Mouse (Mus musculus): ENCODE data around the gene Drosha.
"Not testable (repeated sequence)": the region's sequence is repeated elsewhere in the genome, so short reads cannot be mapped to it uniquely, and the experiment has no call there.

Gene Drosha

DNA sequence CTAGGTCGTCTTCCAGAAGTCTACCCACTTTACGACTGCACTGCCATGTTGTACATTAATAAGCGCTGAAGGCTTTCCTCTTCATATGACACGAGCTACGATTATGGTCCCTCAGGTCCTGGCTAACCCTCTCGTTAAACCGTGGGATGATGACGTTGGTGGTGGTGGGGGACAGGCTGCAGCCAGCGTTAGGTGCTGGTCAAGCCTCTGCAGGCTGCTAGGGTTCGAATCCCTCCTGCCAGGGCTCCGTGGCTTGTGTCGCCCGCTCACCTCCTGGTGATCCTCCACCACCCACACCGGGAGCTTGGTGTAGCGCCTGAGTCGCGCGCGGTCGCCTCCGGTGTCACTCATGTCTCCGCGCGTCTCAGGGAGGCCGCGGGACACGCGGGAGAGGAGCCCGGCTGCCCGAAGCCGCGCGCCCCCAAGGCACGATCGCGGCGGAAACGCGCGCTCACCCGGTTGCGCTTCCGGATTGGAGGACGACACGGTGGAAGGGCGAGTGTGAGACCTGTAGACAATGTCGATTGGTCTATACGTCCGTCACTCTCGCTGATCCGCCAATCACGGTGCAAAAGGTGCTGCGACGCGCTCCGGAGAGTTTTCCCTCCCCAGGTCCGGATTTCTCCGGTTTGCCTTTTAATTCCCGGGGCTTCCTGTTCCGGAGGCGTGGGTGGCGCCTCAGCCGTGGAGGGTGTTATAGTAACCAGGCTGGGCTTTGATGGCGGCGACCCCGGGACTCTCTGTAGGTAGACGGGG lies at the start of gene Drosha, which contains the start of gene 6030458C11Rik:
Gene Drosha (plus strand): TSS at position 619 of the 756 bp plus-strand sequence.
Gene 6030458C11Rik (minus strand): TSS at position 453 of the 756 bp plus-strand sequence.
- peak; percentile 100 for DNase-seq (ENCODE audit: low spot score)

DNA sequence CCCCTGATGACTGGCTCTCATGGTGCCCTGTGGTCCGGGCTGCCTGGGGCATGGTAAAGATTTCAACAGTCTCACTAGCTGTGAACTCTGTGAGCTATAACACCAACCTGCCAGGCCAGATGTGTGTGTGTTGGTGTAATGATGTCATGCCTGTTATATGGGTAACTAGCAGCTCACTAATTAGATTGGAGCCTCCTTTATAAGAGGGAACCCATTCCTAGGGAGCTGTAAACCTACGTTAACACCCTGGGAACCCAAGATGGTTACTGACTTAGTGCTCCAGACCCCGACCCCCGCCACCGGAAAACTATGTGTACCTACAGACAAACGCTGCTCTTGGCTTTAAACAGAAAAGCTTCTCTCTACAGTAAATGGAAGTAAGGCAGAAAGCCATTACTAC lies 43.3 kb upstream of the Drosha start:
- DNase-seq (ENCODE audit: low spot score), result no peak

GRCm38 (mm10) chr15:12781729-12782326 lies 42.8 kb upstream of the Drosha start:
- no peak for DNase-seq (ENCODE audit: low spot score)

DNA sequence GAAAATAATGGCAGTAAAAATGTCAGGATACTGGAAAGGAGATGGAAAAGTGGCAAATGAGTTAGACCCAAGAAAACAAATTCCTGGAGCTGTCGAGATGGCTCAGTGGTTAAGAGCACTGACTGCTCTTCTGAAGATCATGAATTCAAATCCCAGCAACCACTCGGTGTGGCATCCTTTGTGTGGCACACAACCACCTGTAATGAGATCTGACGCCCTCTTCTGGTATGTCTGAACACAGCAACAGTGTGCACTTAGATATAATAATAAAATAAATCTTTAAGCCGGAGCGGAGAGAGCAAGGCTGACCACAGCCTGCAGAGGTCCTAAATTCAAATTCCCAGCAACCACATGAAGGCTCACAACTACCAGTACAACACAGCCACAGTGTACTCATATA lies 36.1 kb upstream of the Drosha start:
- no peak for DNase-seq (ENCODE audit: low spot score)

DNA sequence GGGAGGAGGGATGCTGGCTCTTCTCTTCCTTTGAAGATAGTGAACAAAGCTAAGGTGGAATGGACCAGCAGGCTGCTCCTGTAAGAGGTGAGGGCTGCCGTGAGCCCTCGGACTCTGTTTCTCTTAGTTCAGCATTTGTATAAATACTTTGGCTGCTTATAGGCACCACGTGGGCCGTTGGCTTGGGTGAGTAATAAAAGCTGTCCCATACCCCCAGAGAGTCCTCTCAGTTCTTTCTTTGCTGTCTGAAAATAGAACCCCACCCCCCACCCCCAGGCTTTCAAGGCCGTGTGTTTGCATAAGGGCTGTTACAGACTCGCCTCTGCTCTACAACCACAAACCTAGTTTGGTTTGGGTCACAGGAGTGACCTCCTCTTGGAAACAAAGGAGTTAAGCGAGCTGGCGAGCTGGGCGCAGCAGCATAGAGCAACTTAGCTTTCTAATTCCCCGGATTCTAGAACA lies 35.2 kb upstream of the Drosha start:
- DNase-seq (ENCODE audit: low spot score), result no peak

GRCm38 (mm10) chr15:12794311-12794710 lies 30.3 kb upstream of the Drosha start:
- DNase-seq (ENCODE audit: low spot score), result no peak

DNA sequence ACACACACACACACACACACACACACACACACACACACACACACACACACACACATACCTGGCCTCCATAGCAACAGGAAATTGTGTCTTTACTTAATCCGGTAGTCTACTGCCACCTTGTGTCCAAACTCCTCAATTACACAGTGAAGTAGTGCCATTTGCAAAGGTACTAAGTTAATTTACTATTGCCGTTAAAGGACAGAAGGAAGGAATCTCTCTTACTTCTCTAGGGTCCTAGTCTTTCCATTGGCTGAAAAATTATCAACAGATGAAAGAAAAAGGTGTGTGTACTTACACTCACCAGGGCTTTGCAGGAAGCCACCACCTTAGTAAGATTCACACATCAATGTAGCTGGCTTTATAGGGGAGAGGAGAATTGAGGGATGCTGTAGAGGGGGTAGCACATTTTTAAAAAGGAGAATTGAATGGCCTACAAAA lies 29.1 kb upstream of the Drosha start:
- peak; percentile 90 for DNase-seq (ENCODE audit: low spot score)

GRCm38 (mm10) chr15:12795909-12796470 lies 28.6 kb upstream of the Drosha start:
- no peak for DNase-seq (ENCODE audit: low spot score)

DNA sequence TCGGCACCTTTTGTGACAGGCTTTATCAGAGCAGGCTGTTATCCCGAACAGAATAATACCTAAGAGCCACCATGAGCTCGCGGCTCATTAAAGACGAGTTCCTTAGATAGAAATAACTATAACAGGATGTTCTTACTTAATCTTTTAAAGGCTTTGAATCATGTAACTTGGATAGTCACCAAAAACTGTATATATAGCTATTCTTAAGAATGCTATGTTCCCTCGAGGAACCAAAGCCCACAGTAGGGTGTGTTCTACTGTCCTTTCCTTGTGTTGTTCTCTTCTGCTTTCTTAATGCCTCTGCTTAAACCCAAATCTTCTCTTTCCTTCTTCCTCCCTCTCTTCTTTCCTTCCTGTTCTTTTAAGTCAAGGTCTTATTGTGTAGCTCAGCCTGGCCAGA lies 26.6 kb upstream of the Drosha start:
- no peak for DNase-seq (ENCODE audit: low spot score)

GRCm38 (mm10) chr15:12800405-12801141 lies 24.0 kb upstream of the Drosha start:
- no peak for DNase-seq (ENCODE audit: low spot score)

GRCm38 (mm10) chr15:12801142-12801506 lies 23.5 kb upstream of the Drosha start:
- not testable (repeated sequence) for DNase-seq (ENCODE audit: low spot score)

DNA sequence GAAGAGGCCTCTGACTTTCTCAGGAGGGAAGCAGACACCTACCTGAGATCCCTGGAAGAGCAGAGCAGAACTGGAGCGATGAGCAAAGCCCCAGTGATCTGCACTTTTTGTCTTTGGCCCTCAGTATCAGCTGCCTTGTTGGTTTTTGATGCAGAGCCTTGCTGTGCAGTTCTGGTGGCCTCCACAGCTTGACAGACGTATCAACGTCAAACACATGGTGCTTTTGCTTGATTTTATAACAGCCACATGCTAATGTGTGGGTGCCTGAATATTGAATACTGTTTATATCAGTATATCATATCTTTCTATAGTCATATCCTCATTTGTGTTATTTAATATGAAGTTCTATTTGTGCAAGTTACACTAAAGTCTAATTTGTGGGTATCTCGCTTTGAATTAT lies 19.5 kb upstream of the Drosha start:
- DNase-seq (ENCODE audit: low spot score), result no peak

- DNase-seq (ENCODE audit: low spot score), result no peak
These were observed 17.5 kb upstream of the Drosha start for GRCm38 (mm10) chr15:12807088-12807487.

DNA sequence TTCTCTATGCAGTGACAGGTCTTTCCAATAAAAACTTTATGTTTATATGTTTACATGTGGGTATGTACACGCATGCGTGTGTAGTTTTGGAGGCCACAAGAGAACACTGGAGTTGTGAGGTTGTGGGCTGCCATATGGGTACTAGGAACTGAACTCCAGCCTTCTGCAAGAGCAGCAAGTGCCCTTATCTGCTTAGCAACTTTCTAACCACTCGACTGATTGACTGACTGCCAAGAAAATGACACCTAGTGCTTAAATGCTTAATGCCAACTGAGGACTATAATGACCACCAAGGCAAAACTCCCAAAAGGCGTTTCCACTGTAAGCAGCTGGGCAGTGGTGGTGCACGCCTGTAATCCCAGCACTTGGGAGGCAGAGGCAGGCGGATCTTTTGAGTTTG lies 15.3 kb upstream of the Drosha start:
- DNase-seq (ENCODE audit: low spot score), result no peak

DNA sequence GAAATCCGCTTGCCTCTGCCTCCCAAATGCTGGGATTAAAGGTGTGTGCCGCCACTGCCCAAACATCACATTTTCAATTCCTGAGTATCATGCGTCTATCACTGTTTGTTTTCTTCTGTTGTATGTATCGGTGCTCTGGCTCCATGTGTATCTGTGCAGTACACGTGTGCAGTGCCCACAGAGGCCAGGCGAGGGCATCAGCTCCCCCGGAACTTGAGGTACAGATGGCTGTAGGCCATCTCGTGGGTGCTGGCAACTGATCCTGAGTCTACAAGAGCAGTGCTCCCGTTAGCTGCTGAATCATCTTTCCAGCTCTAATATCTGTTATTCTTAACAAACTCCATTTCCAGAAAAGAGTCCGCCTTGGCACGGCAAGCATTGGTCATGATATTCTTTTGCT lies 12.0 kb upstream of the Drosha start:
- no peak for DNase-seq (ENCODE audit: low spot score)

DNA sequence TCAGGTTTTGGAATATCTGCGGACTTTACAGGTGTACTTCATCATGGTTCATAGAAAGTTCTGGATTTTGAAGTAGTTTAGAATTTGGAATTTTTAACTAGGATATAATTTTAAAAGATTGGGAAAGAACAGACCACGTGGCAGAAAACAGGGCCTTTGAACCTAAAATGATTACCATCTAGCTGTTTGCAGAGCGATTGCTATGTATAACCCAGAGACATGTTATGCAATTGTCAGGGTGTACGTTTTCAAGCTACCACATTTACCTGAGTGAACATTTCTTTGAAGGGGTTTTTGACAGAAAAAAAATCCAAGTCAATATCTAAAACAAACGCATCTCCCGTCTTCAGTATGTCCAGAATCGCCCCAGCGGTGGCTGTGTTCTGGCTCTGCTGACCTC lies 7.0 kb upstream of the Drosha start:
- no peak for DNase-seq (ENCODE audit: low spot score)

DNA sequence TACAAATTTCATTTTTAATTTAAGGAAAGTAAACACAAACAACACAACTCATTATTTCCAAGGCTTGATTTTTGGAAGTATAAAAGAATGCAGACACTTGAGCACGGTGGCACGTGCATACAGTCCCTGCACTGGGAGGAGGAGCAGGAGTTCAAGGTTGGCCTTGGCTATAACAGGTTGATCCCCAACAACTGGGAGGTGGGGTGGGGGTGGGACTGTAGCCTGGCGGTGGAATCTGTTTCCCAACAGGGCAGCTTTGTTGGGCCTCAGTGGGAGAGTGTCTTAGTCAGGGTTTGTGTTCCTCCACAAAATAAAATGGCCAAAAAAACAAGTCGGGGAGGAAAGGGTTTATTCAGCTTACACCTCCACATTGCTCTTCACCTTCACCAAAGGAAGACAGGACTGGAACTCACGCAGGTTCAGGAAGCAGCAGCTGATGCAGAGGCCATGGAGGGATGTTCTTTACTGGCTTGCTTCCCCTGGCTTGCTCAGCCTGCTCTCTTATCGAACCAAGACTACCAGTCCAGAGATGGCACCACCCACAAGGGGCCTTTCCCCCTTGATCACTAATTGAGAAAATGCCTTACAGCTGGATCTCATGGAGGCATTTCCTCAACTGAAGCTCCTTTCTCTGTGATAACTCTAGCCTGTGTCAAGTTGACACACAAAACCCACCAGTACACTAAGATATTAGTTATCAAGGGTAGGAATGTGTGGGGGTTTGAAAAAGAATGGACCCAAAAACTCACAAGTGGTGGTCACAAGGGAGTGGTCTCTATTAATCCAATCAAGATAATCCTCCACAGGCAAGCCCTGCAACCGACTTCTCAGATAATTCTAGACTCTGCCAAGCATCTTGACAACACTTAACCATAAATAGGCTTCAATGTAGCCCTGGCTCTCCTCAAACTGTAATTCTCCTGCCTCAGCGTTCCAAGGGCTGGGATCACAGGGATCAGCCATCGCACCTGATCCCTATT lies 1.9 kb upstream of the Drosha start:
- DNase-seq (ENCODE audit: low spot score), result no peak

DNA sequence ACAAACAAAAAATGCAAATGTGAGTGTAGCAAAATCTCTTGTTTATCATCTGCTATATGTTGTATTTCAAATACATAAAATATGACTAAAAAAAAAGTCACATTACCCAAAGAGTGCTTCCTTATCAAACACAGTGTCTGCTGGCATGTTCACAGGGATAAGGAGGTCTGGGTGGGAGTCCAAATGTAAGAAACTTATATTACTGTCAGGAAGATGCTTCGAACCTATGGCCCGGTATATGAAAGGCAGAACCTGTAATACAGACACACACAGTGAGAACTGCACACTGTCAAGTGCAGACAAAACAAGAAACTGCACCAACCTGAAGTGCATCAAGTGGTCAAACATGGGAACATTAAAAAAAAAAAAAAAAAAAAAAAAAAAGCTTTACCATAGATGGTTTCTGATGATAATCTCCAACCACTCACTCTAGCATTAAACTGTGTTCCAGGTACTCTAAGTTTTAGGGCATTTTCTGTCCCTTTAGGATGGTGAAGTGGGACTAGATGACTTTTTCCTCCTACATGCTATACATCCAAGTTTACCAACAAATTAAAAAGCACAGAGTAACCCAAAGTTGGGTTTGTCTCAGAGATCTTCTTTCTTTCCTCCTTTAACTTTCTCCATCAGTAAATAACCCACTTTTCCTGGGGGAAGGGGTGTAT lies 1.0 kb upstream of the Drosha start:
- peak; percentile 10 for DNase-seq (ENCODE audit: low spot score)

DNA sequence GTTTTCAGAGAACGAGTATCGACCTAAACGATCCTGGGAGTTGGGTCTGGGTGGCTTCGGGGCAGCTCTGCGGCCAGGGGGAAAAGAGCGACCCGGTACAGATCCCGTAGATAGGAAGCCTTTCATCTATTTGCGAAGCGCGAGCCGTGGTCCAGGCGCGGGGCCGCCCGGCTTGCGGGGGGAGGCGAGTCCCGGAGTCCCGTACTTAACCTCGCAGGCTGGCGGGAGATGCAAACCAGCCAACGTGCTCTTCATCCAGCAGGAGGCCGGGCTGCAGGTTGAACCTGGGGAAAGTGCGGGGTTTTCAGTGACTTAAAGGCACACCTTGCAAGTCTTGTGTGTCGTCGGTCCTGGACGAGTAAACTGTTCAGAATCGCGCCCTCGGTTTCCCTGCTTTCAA lies 350 bp downstream of the Drosha start:
- peak; percentile 69 for DNase-seq (ENCODE audit: low spot score)

GRCm38 (mm10) chr15:12825408-12825807 lies 793 bp downstream of the Drosha start:
- DNase-seq (ENCODE audit: low spot score), result no peak

GRCm38 (mm10) chr15:12829878-12830277 lies 5.3 kb downstream of the Drosha start:
- no peak for DNase-seq (ENCODE audit: low spot score)
